Mouse (Mus musculus) 3T3-L1 (cell line): Measurements from ENCODE around the gene Rufy1.
"Not testable (repeated sequence)": the region's sequence is repeated elsewhere in the genome, so short reads cannot be mapped to it uniquely, and the experiment has no call there.

ENCODE experiments used
- DNase-seq: peaks from one replicate; pipeline ENCODE4 v3.0.0-alpha.2; 2015; ENCODE audit warnings: low read depth, low spot score

The Rufy1 gene

GRCm38 (mm10) chr11:50430277-50431133 lies at the start of gene Rufy1:
Rufy1 (minus strand) TSS chr11:50431125.
- DNase-seq, result peak; percentile 67

- DNase-seq, result no peak
Measured at GRCm38 (mm10) chr11:50478072-50478471, 47.1 kb upstream of the Rufy1 start.

- DNase-seq, result no peak
Measured at GRCm38 (mm10) chr11:50477486-50478070, 46.7 kb upstream of the Rufy1 start.

- DNase-seq, result peak; percentile 9
Measured at GRCm38 (mm10) chr11:50476971-50477370, 46.0 kb upstream of the Rufy1 start.

- no peak for DNase-seq
Measured at GRCm38 (mm10) chr11:50473933-50474332, 43.0 kb upstream of the Rufy1 start.

- DNase-seq, result no peak
Measured at GRCm38 (mm10) chr11:50472161-50472939, 41.4 kb upstream of the Rufy1 start.

GRCm38 (mm10) chr11:50461481-50461880 lies 30.6 kb upstream of the Rufy1 start:
- DNase-seq, result no peak

- peak; percentile 14 for DNase-seq
Measured at GRCm38 (mm10) chr11:50459250-50459649, 28.3 kb upstream of the Rufy1 start.

GRCm38 (mm10) chr11:50457111-50457911 lies 26.4 kb upstream of the Rufy1 start:
- DNase-seq, result no peak

- no peak for DNase-seq
Measured at GRCm38 (mm10) chr11:50456455-50456854, 25.5 kb upstream of the Rufy1 start.

- no peak for DNase-seq
Measured at GRCm38 (mm10) chr11:50454934-50455333, 24.0 kb upstream of the Rufy1 start.

- no peak for DNase-seq
Measured at GRCm38 (mm10) chr11:50450236-50450635, 19.3 kb upstream of the Rufy1 start.

- not testable (repeated sequence) for DNase-seq
Measured at GRCm38 (mm10) chr11:50448163-50448562, 17.2 kb upstream of the Rufy1 start.

- DNase-seq, result peak; percentile 80
Measured at GRCm38 (mm10) chr11:50443259-50444065, 12.5 kb upstream of the Rufy1 start.

GRCm38 (mm10) chr11:50441637-50442036 lies 10.7 kb upstream of the Rufy1 start:
- peak; percentile 80 for DNase-seq

GRCm38 (mm10) chr11:50440691-50441090 lies 9.8 kb upstream of the Rufy1 start:
- no peak for DNase-seq

GRCm38 (mm10) chr11:50439857-50440256 lies 8.9 kb upstream of the Rufy1 start:
- DNase-seq, result peak; percentile 96

- peak; percentile 83 for DNase-seq
Measured at GRCm38 (mm10) chr11:50432896-50433295, 2.0 kb upstream of the Rufy1 start.

- DNase-seq, result peak; percentile 73
Measured at GRCm38 (mm10) chr11:50432069-50432440, 1.1 kb upstream of the Rufy1 start.
